Mouse (Mus musculus) cerebellum, adult 2 months (tissue): ENCODE data around the gene Galnt9. TPM values are rescaled to one million over a fixed set of nuclear protein-coding genes. Genes with fewer than 3 reads are reported as not detected.

Experiments
- DNase-seq, 2 experiments: peaks; one replicate each; pipeline ENCODE4 v3.0.0; 2021
- H3K27ac ChIP-seq: fragments of 200-500 bp; 2 replicates; pipeline ENCODE4 v1.5.1; 2012; ENCODE audit warnings: low read length, control low read depth, inconsistent platforms; ENCODE audit not compliant: insufficient read depth
- H3K27me3 ChIP-seq: fragments of 200-500 bp; 2 replicates; pipeline ENCODE4 v1.6.1; 2012; ENCODE audit warnings: inconsistent platforms, mild to moderate bottlenecking, low read length, moderate library complexity; ENCODE audit not compliant: control insufficient read depth, insufficient read depth
- H3K4me1 ChIP-seq: fragments of 200-500 bp; 2 replicates; pipeline ENCODE4 v1.6.1; 2011; ENCODE audit warnings: low read length; ENCODE audit not compliant: control insufficient read depth, insufficient read depth
- H3K4me3 ChIP-seq: fragments of 200-500 bp; replicated peaks from 2 replicates; pipeline ENCODE3; 2011; ENCODE audit warnings: mild to moderate bottlenecking, low read depth, low read length, control low read depth; ENCODE audit not compliant: insufficient read depth
- CTCF ChIP-seq: fragments of 200-500 bp; IDR thresholded peaks from 2 replicates; pipeline ENCODE4 v1.5.1; 2011; ENCODE audit warnings: low read depth, mild to moderate bottlenecking, control low read depth, low read length, moderate library complexity, borderline replicate concordance; ENCODE audit not compliant: insufficient read depth
- POLR2A ChIP-seq: fragments of 200-500 bp; IDR thresholded peaks from 2 replicates; pipeline ENCODE4 v1.6.1; 2011; ENCODE audit warnings: low read length, control low read depth, borderline replicate concordance; ENCODE audit not compliant: insufficient read depth
- WGBS: fragments of 180-500 bp; shearing (Covaris S2); methylation state at CpG from one replicate; pipeline ENCODE4 v1.1.7; 2018; 5-methylcytosine and 5-hydroxymethylcytosine counted together
- polyA plus RNA-seq: library from polyadenylated mRNA; depleted of rRNA; stranded (reverse); fragments of >200 nt; gene quantifications from 2 replicates; pipeline ENCODE4 v1.2.3, GENCODE M21; 2012

Galnt9 gene
- polyA plus RNA-seq, 1 experiment: 102 TPM

DNA sequence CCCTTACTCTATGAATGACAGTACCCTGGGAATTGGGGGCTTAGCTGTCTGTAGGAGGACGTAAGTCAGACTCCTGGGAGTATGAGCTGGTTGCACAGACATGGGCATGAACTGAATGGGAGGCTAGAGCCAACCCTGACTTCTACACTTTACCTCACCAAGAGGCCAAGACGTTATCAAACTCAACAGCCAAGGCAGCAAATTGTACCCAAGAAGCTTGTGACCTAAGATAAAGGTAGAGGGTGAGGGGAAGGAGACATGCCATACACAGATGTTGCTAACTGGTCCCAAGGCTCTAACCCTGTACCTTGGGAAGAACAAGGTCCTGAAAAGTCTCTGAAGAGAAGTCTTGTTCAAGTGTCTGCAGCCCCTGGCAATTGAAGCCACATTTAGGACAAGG lies 23.4 kb downstream of the Galnt9 start:
- no peaks in the 10 kb centered on the region for H3K27me3 ChIP-seq
- H3K4me1 ChIP-seq: peaks cover 57% of the 10 kb centered on the region
- no peak for DNase-seq
- H3K4me3 ChIP-seq: no peak overlapping the region
- TF ChIP-seq POLR2A (no peak), CTCF (no peak)
- H3K27ac ChIP-seq: no peak overlapping the region
- WGBS: 79% methylated on average over 2 of the region's 2 CpGs

DNA sequence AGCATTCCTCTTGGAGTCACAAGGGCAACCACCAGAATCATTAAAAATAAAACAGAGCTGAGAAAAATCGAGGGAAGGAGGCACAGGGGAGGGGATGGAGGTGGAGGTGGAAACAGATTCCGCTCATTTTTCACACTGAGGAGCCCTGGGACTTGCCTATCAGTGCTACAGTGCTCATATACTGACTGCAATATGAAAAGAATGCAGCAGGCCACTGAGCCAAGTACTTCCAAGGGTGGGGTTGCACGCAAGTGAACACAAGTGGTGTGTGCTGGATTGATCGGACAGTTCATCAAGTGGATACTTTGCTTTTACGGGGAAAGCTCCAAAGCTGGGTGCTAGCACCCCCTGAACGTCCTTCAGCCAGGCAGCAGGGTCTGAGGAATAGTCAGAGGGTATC lies 30.7 kb downstream of the Galnt9 start:
- DNase-seq: no peak
- peaks cover 40% of the 10 kb centered on the region for H3K4me1 ChIP-seq
- no peak overlapping the region for H3K4me3 ChIP-seq
- H3K27me3 ChIP-seq: no peaks in the 10 kb centered on the region
- TF ChIP-seq CTCF (no peak), POLR2A (no peak)
- whole genome bisulfite sequencing: 76% methylated on average over 6 of the region's 6 CpGs
- H3K27ac ChIP-seq: no peak overlapping the region

DNA sequence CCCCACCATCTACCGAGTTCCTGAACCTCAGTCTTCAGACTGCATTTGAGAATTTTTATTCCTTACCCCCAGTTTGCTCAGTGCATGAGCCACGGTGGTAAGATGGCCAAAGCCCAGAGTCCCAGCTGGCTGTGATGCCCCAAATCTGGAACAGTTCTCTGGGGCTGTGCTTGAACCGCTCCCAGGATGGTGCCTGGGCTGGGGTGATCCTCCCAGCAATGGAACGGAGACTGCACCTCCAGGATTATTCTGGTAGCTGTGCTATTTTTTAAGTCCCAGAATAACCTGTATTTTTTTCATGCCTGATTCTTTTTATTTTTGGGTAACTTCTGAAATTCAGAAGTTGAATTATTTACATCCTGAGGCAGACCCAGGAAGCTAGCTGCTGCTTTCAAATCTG lies 35.1 kb downstream of the Galnt9 start:
- 52% methylated on average over 4 of the region's 4 CpGs for WGBS
- H3K27ac ChIP-seq: no peak overlapping the region
- no peak for DNase-seq

DNA sequence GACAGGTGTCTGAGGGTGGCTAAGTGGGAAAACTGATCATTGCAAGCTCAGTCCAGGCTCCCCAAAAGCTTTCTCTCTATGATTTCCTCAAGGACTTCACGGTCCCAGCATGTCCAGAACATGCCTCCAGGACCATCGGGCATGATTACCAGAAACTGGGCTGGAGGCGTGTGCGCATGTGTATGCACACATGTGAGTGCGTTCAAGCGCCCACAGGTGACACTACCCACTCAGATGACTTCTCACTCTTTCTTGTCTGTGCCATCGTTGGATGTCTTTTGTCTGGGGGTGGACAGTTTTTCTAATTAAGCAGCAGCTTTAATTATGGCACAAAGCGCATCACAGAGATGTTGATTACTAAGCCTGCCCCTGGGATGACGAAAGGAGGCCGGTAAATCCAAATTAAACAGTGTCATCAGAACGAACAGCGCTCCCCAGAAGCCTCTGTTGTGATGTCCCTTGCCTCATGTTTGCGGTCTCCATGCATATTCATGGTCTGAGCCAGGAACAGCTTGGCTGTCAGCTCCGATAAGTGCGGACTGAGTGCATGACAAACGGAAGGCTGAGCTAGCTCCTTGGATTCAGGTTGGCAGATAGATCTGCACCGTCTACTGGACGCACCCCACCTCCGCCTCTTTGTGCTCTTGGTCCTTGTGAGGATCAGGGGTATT lies 36.5 kb downstream of the Galnt9 start:
- WGBS: 30% methylated on average over 19 of the region's 19 CpGs
- Histone ChIP-seq H3K4me1 (peaks cover 72% of the 10 kb centered on the region), H3K27me3 (no peaks in the 10 kb centered on the region), H3K27ac (no peak overlapping the region), H3K4me3 (no peak overlapping the region)
- DNase-seq: peak in 1 of 2 experiments; percentile 50
- TF ChIP-seq CTCF (no peak), POLR2A (no peak)

More for the DNA sequence above, 35.1 kb downstream of the Galnt9 start:
- no peak overlapping the region for H3K4me3 ChIP-seq
- TF ChIP-seq CTCF (no peak), POLR2A (no peak)
- H3K4me1 ChIP-seq: peaks cover 64% of the 10 kb centered on the region
- H3K27me3 ChIP-seq: no peaks in the 10 kb centered on the region

DNA sequence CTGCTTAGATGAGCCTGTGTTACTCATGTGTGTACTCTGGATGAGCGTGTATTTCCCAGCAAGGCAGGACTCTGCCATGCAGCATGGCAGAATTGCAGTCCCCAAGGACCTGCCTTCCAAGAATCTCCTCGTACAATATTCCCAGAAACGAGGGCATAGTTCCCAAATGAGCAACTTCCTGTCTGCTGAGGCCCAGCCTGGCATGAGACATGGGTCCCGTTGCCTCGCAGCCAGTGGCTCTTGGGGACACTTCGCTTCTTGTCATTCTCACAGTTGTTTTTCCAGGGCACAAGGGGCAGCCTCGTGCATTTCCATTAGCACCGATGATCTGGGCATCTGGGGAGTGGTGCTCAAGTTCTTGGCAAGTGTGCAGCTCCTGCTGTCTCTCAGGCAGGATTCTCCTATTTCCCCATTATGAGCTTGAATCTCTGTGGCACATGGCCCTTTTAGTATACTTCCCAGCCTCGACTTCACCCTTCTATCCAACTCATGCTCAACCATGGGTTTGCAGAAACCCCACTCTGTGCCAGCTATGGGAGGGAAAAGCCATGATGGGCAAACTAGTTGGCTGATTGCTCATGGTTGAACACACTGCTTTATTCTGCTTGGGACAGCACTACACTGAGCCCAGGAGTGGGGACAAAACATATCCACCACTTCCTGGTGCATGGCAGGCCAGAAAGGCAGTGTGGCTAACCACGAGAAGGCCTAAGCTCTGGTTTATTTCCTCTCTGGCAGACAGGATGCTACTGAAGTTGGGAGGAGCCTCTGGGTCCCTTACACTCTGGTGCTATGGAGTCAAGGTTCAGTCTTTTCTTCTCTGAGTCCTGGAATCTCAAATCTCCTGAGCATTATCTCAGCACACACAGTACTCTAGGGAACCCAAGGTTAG lies 38.7 kb downstream of the Galnt9 start:
- peaks cover 63% of the 10 kb centered on the region for H3K4me1 ChIP-seq
- no peaks in the 10 kb centered on the region for H3K27me3 ChIP-seq
- no peak overlapping the region for H3K4me3 ChIP-seq
- WGBS: 8% methylated on average over 10 of the region's 10 CpGs
- TF ChIP-seq POLR2A: no peak
- no peak for TF ChIP-seq CTCF
- peak in 1 of 2 experiments; percentile 53 for DNase-seq
- H3K27ac ChIP-seq: no peak overlapping the region

DNA sequence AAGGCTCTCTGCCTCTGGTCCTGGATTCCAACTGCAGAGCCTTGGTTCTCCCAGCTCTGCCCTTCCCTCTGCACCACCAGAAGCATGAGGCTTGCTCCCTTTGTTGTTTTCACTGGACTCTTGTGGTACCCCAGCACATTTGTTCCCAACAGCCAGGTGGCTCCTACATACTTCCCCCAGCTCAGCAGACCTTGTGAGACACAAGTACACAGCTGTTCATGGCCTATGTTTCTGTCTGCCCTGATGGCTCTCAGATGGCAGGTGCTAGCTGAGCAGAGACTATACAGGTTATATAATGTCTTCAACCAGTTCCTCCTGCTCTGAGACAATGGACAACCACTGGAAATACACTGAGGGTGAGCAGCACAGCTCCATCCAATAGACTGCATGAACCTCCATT lies 43.3 kb downstream of the Galnt9 start:
- Histone ChIP-seq H3K27me3 (no peaks in the 10 kb centered on the region), H3K4me3 (no peak overlapping the region), H3K4me1 (peaks cover 34% of the 10 kb centered on the region), H3K27ac (no peak overlapping the region)
- no peak for DNase-seq
- TF ChIP-seq CTCF (no peak), POLR2A (no peak)

- no peak for DNase-seq
- WGBS: 92% methylated on average over 8 of the region's 8 CpGs
- no peak overlapping the region for H3K27ac ChIP-seq
- peaks cover 11% of the 10 kb centered on the region for H3K4me1 ChIP-seq
- TF ChIP-seq POLR2A (no peak), CTCF (no peak)
- H3K27me3 ChIP-seq: no peaks in the 10 kb centered on the region
- H3K4me3 ChIP-seq: no peak overlapping the region
Observed at GRCm38 (mm10) chr5:110589833-110590232, 45.7 kb downstream of the Galnt9 start.

- H3K4me1 ChIP-seq: peaks cover 27% of the 10 kb centered on the region
- no peak for DNase-seq
- no peaks in the 10 kb centered on the region for H3K27me3 ChIP-seq
- no peak for TF ChIP-seq CTCF
- TF ChIP-seq POLR2A: no peak
- WGBS: 85% methylated on average over 8 of the region's 8 CpGs
- H3K4me3 ChIP-seq: no peak overlapping the region
- H3K27ac ChIP-seq: no peak overlapping the region
Observed at GRCm38 (mm10) chr5:110594465-110594864, 50.3 kb downstream of the Galnt9 start.
